Mouse (Mus musculus): ENCODE results near the gene Rbm6.

Rbm6 gene

DNA sequence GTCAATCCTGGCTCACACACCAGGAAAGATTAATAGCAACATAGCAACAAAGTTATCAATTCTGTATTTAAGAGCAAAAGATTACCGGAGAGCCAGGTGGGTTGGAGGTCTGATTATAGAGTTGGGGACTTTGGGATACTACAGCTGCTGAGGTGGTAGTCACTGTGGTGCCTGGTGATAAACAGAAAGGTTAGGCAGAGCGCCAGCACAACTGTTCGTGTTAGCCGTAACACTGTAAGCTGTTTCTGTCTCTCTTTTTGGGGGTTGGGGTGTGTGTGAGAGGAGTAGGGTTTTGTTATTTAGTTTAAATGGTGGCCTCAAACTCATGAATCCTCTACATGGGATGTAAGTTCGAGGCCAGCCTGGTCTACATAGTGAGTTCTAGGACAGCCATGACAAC is 122.7 kb downstream of the Rbm6 start:
- no peak for DNase-seq (ENCODE audit: low spot score in 2 of 2)

DNA sequence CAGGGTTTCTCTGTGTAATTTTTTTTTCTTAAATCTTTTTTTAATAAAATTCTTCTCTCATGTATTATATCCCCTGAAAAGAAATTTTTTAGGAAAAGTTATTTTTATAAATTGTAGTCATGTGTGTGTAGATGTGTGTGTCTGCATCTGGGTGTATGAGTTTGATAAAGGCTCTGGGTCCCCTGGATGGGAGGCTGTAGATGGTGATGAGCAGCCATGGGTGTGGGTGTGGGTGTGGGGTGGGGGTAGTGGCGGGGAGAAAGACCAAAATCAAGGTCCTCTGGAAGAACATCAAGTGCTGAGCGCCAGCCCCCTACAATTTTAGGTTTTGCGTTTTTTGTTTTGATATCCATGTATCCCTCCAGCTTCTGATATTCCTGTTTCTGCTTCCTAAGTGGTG is 125.0 kb downstream of the Rbm6 start:
- DNase-seq (ENCODE audit: low spot score in 2 of 2) = no peak

DNA sequence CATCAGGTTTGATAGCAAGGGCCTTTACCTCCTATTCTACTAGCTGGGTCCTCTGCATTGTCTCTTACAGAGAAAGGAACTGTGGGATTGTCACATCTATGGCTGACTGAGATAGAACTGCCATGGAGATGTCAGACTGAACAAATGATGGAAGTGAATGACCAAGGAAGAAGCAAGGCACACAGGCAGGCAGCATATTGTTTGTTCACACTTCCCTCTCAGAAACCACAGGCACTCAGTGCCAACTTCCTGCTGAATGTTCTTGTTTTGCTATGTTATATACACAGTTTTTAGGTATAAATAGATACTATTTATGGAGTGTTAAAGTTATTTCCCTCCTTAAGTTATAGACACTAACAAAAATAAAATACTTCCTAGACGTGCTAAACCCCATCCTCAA is 125.7 kb downstream of the Rbm6 start:
- DNase-seq (ENCODE audit: low spot score in 2 of 2) = no peak

DNA sequence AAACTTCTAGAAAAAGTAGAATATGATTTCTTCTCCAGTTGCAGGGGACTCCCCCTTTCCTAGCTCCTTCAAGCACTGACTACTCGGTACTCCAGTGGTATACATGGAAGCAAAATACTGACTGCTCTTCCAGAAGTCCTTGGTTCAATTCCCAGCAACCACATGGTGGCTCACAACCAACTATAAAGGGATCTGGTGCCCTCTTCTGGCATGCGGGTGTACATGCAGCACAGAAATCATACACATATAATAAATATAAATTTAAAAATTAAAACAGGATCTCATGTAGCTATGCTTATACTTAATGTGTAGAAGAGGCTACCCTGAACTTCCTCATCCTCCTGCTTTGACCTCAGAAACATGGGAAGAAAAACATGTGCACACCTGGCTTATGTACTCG is 126.4 kb downstream of the Rbm6 start:
- no peak for DNase-seq (ENCODE audit: low spot score in 2 of 2)

DNA sequence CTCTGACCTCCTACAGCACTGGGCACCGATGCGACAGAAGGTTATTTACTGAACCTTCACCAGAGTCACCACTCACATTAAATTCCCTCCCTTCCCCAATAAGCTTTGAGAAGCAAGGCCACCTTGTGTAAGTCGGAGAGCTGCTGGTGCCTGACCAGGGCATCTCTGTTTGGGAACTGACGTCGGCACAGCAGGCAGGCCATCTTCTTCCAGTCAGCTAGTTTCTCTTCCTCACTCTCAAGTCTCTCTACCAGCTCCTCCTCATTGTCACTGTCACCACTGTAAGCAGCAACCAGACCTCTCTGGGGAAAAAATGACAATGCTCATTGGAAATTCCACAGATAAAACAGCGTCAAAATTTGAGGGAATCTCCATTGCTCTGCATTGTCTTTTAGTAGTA is 129.0 kb downstream of the Rbm6 start:
- DNase-seq (ENCODE audit: low spot score in 2 of 2) = no peak

DNA sequence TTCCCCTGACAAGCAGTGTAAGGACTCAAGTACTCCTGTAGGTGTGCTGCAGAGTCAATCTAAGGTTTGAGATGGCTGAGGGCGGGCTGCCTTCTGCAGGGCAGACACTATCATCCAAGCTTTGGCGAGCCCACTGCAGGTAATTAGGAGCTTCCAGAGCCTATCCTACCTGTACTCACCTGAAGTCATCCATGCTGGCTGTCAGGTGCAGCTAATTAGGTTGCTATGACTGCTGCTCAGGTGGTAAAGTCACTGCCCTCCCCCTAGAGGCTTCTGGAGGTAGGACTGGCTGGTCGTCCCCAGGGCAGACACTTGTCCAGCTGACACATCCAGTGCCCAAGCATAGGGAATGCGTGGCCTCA is 134.2 kb downstream of the Rbm6 start:
- no peak for DNase-seq (ENCODE audit: low spot score in 2 of 2)

DNA sequence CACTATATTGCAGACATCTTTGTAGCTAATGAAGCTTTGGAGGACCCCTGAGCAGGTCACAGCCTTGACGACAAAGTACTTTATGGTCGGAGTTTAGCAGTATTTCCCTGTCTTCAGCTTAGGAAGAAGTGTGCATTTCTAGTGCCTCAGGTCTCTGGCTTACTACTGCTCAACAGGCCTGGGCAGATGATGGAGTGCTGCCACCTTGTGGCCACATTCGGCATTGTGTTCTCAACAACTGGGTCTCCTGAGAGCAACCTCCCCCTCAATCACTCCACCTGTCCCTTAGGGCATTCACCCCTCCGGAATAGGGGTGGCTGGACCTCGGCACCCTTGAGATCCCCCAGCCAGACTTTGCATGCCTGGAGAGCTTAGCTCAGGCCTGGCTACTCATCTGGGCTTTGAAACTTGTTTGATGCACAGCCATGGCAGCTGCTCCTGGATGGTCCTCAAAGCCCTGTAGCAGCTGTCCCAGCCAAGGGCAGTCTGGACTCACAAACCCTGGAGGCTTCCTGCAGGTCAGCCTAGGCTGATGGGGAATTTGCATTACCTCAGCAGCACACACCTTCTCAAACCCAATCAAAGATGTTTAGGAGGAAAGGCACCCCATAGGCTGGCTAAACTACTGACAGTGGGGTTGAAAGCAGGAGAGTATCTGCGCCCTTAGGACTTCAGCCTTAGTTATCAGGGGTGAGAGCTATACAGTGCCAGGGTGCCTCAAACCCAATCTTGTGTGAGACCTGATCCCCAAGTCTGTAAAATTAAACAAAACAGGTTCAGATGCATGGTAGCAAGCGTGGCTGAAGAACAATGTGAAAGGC is 134.8 kb downstream of the Rbm6 start:
- DNase-seq (ENCODE audit: low spot score in 2 of 2) = peak; percentile 65 to 69

DNA sequence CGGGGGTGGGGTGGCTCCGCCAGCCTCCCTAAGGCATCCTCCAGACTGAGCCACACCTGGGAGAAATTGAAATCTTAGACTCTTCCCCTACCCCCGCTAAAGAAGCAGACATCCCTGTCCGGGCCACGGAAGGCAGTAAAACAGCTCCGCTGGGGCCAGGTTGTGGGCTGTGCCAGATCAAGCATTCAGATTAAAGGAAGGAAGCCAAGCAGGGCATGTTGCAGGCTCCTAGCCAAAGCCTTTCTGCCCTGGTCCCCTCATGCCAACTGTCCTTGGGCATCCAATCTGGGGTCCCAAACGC is 136.9 kb downstream of the Rbm6 start:
- no peak for DNase-seq (ENCODE audit: low spot score in 2 of 2)

DNA sequence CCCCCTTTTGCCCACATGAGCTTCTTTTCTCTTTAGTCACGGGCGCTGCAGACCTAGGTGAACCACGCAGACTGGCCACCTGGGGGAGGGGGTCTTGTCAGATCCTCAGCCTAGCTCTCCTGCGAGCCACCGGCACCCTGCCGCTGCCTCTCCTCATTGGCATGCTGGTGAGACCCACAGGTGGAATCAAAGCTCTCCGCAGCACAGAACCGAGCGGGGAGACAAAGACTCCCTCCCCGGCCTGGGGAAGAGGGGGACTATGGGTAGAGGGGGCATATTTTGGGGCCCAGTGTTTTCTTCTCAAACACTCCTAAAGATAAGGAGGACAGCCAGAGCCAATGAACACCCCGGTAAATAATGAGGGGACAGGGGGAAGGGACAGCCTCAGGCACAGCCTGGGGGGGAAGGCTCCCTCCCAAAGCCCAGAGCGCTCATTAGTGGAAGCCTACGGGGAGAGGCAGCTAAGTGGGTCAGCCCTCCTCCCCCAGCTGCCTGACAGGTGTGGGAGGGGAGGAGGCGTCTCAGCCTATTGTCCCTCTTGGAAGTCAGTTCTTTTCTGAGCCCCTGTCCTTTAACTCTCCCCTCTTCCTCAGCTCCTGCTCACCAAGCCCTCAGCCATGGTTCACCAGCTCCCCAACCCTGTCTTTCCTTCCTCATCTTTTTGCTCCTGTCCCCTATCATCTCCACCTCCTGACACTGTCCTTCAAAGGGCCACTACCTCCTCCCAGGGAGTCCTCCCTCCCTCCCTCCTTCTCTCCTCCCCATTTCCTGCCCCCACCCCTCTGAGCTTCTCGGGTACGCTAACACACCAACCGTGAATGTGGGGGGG is 137.5 kb downstream of the Rbm6 start:
- no peak for DNase-seq (ENCODE audit: low spot score in 2 of 2)

DNA sequence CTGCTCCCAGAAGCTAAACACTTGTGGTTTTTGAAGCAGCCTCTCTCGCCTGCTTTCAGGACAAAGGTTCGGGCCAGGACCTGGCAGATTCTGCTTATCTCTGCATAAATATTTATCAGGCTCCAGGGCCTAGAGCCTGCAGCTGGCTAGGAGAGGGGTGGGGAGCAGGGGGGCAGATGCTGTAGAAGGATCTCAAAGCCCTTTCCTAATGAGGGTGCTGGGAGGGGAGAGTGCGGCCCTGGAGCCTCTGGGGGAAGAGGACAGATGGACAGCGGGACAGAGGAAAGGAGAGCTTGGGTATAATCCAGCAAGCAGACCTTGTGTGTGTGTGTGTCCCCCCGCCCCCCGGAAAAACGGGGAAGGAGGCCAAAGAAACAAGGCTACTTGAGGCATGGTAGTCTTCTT is 138.5 kb downstream of the Rbm6 start:
- no peak for DNase-seq (ENCODE audit: low spot score in 2 of 2)

DNA sequence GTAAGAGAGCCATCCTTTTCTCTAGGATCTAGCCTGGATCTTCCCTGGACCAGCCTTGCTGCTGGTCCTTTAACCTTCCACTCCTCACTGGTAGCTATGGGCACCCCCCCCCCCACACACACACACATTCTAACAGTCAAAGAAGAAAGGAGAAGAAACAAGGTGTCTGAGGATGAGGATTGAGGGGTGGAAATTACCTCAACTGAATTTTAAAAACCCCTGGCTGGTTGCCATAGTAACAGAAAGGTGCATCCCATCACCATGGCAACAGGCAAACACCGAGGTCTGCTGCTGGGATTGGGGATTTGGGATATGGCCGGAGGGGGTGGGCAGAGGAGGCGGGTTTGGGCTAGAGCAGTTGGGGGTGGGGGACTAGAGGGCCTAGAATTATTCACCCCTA is 143.3 kb downstream of the Rbm6 start:
- DNase-seq (ENCODE audit: low spot score in 2 of 2) = no peak

DNA sequence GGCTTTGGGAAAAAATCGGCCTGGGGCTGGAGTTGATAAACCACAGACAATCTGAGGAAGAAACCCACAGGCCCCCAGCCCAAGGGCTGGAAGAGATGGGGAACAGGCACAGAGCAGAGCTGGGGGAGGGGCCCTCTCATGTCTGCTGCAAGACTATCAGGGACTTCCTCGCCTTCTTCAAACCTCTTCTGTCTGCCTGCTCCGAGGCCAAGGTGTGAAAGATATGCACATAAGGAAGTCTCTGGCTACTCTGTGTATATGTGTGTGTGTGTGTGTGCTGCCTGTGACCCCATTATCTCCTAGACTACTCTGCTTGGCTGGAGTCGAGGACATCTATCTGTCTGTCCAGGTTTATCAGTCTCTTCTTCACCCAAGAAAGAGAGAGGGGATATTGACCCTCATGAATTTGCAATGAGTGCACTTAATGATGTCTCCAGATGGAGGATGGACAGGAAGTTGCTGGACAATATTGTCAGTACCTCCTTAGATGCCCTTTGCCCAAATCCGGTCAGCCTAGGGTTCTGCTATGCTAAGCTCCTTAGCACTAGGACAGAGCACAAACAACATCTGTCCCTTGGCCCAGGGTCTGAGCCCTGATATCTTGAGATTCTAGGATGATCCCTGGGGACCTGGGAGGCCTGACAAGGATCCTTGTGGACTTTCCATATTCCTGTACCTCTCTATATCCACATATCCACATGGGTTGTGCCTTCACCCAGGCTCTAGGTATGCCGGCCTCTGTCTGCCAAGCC is 143.9 kb downstream of the Rbm6 start:
- DNase-seq (ENCODE audit: low spot score in 2 of 2) = no peak

DNA sequence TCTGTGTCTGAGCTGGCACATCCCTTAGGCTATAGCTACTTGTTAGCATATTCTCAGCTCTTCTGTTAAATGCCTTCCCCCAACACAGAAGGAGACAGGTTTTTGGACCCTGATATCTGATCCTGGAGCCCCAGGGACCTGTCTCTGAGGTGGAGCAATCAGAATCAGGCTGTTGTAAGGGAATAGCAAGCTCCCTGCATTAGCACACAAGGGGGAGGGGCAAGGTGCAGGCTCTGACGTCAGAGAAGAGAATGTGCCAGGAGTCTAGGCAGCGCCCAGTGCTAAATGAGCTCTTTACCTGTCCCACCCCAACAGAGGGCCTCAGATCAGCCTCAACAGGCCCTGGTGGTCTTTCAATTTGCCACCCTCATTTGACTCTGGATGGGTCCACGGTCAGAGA is 146.0 kb downstream of the Rbm6 start:
- DNase-seq (ENCODE audit: low spot score in 2 of 2) = no peak

DNA sequence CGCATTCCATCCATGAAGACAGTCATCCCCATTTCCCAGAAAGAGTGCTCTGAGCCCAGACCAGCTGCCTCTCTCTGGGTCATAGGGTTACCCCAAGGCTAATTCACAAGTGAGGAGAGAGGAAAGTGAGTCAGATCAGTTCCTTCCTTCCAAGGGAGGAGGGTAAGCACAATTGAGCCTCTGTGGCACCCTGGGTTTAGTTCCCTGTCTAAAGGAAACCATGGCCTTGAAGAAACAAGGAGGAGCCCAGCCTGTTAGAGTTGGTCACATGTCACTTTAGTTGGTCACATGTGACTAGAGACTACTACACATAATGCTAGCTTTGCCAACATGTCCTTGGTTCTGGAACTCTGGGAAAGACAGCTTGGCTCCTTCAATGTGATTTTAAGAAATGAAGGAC is 148.2 kb downstream of the Rbm6 start:
- DNase-seq (ENCODE audit: low spot score in 2 of 2) = no peak

DNA sequence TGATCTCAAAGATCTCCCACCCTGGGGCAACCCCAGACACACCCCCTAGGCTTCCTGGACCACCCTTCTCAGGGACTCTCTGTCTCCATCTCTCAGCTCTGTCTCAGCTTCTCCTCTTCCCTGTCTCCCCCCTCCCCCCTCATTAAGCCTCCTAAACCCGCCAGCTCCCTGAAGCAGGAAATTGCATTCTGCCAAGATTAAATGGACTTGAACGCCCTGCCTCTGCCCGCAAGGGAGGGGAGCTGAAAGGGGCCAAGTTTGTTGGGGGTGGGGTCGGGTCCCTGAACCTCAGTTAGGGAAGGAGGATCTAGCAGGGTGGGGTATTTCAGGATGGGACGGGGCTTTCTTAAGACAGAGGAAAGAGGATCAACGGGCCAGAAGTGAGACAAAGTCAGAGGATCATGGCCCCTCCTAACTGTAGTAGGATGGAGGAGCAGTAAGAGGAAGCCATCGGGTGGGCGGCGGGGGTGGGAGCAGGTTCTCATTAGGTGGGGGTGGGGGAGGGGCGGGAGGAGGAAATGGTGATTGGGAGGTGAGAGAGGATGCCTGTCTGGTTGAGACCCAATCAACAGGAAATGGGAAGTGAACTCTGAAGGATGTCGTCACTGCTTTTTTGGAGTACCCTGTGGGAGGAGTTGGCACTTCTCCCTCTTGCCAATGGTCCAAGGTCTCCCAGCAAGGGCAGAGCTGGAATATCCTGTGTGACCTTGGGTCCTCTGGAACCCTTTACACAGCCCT is 149.1 kb downstream of the Rbm6 start:
- peak in 1 of 2 experiments; percentile 41 for DNase-seq (ENCODE audit: low spot score in 2 of 2)
